Mouse (Mus musculus) stomach, postnatal 0 days (tissue): Measurements from ENCODE around the gene Sel1l3. TPM values are rescaled to one million over a fixed set of nuclear protein-coding genes. Genes with fewer than 3 reads are reported as not detected.

Experiments
- ATAC-seq: fragments of 200-750 bp; cut with Nextera tagmentation; 2 replicates; pipeline ENCODE4 v1.8.0; 2017; ENCODE audit not compliant: low FRiP score, low TSS enrichment
- DNase-seq: peaks from one replicate; pipeline ENCODE4 v3.0.0-alpha.2; 2016; ENCODE audit warnings: low spot score
- H3K27ac ChIP-seq: fragments of 300-500 bp; sonication (generic); replicated peaks from 2 replicates; pipeline ENCODE4 v1.5.1; 2014; ENCODE audit warnings: mild to moderate bottlenecking, control low read depth
- H3K27me3 ChIP-seq: fragments of 300-500 bp; sonication (generic); 2 replicates; pipeline ENCODE4 v1.6.1; 2014; ENCODE audit warnings: low read length; ENCODE audit not compliant: control insufficient read depth, insufficient read depth
- H3K36me3 ChIP-seq: fragments of 300-500 bp; sonication (generic); 2 replicates; pipeline ENCODE4 v1.6.1; 2014; ENCODE audit warnings: low read length, mixed read lengths; ENCODE audit not compliant: control insufficient read depth, insufficient read depth
- H3K4me1 ChIP-seq: fragments of 300-500 bp; sonication (generic); replicated peaks from 2 replicates; pipeline ENCODE4 v1.6.1; 2014; ENCODE audit warnings: antibody characterized with exemption; ENCODE audit not compliant: control insufficient read depth, insufficient read depth
- H3K4me2 ChIP-seq: fragments of 300-500 bp; sonication (generic); replicated peaks from 2 replicates; pipeline ENCODE4 v1.6.1; 2014; ENCODE audit warnings: low read depth, mild to moderate bottlenecking, control low read depth, moderate library complexity
- H3K4me3 ChIP-seq: fragments of 300-500 bp; sonication (generic); 2 replicates; pipeline ENCODE4 v1.5.1; 2014; ENCODE audit warnings: low read depth, low read length, control low read depth
- H3K9ac ChIP-seq: fragments of 300-500 bp; sonication (generic); 2 replicates; pipeline ENCODE4 v1.6.1; 2014; ENCODE audit warnings: mild to moderate bottlenecking, low read length, control low read depth, mixed read lengths
- H3K9me3 ChIP-seq: fragments of 300-500 bp; sonication (generic); 2 replicates; pipeline ENCODE4 v1.6.1; 2016; ENCODE audit warnings: low read length; ENCODE audit not compliant: control insufficient read depth
- CTCF ChIP-seq: IDR thresholded peaks from 2 replicates; pipeline ENCODE4 v1.5.1; 2016; ENCODE audit warnings: antibody characterized with exemption, low read depth, mild to moderate bottlenecking, moderate library complexity
- EP300 ChIP-seq: optimal IDR thresholded peaks from 2 replicates; pipeline ENCODE3; 2016; ENCODE audit warnings: antibody characterized with exemption
- WGBS: fragments of 180-500 bp; shearing (Covaris S2); extraction: QIAGEN DNeasy Blood & Tissue Kit; methylation state at CpG from one replicate; pipeline ENCODE4 v1.1.7; 2014; 5-methylcytosine and 5-hydroxymethylcytosine counted together
- polyA plus RNA-seq: library from polyadenylated mRNA; unstranded; fragments of >200 nt; fragmentation: Nextera tagmentation; extraction: Ambion mirVana; gene quantifications from 2 replicates; pipeline ENCODE4 v1.2.1, GENCODE M21; 2015

The Sel1l3 gene
- polyA plus RNA-seq: 10.0 and 11.3 TPM in 2 replicates

GRCm38 (mm10) chr5:53213711-53214352 is at the start of gene Sel1l3:
Sel1l3 (minus strand) TSS chr5:53213927.
- Histone ChIP-seq H3K27me3 (0 out of 2 replicates have a peak, but pooled peaks cover 3% of the 10 kb centered on the region), H3K4me2 (peak within 1 kb of the TSS; percentile 99), H3K9ac (peak within 1 kb of the TSS; percentile 73), H3K9me3 (no peaks in the 10 kb centered on the region), H3K27ac (peak within 1 kb of the TSS; percentile 90), H3K4me3 (peak within 1 kb of the TSS; percentile 58), H3K36me3 (no peaks in the 10 kb centered on the region), H3K4me1 (no peaks in the 10 kb centered on the region)
- TF ChIP-seq CTCF: no peak
- no peak for TF ChIP-seq EP300
- ATAC-seq (peak; percentile 48), DNase-seq (peak; percentile 72)
- WGBS: 7% methylated on average over 24 of the region's 29 CpGs

DNA sequence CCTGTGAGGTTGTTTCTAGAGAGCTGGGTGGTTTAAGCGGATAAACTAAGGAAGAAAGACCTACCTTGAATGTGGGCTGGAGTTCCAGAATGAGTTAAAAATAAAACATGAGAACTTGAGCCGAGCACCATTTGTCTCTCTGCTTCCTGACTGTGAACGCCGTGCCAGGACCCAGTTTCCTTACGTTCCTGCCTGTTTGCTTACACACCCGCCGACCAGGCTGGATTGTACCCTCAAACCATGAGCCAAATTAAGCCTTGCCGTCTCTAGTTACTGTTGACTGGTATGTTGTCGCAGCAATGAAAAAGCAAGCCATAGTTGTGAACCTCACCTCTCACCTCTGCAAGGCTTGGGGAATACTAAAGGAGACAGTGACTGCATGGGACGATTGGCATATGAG is 48.3 kb upstream of the Sel1l3 start:
- 66% methylated on average over 10 of the region's 10 CpGs for WGBS
- TF ChIP-seq EP300 (no peak), CTCF (no peak)
- Histone ChIP-seq H3K27ac (no peak overlapping the region), H3K4me1 (no peaks in the 10 kb centered on the region), H3K4me2 (no peak overlapping the region), H3K27me3 (no peaks in the 10 kb centered on the region), H3K9me3 (no peaks in the 10 kb centered on the region), H3K36me3 (no peaks in the 10 kb centered on the region), H3K9ac (no peak overlapping the region), H3K4me3 (no peak overlapping the region)
- DNase-seq (no peak), ATAC-seq (no peak)

GRCm38 (mm10) chr5:53259894-53260293 is 46.2 kb upstream of the Sel1l3 start:
- Histone ChIP-seq H3K4me3 (no peak overlapping the region), H3K27ac (no peak overlapping the region), H3K4me1 (no peaks in the 10 kb centered on the region), H3K4me2 (no peak overlapping the region), H3K36me3 (no peaks in the 10 kb centered on the region), H3K9ac (no peak overlapping the region), H3K9me3 (no peaks in the 10 kb centered on the region), H3K27me3 (no peaks in the 10 kb centered on the region)
- TF ChIP-seq EP300 (no peak), CTCF (no peak)
- WGBS: 55% methylated on average over 5 of the region's 5 CpGs
- no peak for ATAC-seq
- no peak for DNase-seq

DNA sequence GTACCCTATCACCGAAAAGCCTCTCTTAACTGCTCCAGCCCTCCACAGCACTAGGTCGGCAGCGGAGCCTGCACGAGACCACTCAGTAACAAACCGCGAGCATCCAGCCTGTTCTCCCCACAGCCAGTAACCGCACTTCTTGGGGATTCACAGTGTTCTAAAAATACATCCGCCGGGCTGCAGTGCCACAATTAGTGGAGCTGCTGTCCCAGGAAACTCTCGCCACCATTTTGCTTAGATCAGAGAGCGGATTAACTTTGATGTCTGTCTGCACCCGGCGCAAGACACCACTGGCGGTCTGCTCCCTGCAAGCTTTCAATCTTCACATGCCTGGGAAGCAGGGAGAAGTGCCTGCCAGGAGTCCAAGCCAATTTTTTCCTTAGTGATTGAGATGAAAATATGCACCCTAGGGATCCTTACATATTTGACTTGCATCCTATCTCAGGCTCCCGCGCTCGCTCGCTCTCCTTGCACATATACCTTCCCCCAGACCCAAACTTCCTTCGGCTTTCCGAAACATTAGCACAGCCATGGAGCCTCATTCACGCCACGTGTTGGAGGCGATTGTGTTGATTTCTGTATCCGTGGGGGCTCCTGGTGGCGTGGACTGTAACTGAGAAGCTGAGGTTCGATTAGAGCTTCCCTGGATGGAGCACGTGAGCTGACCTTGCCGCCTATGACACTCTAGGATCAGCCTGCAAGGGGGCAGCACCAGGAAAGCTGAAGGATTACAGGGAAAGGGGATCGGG is 44.5 kb upstream of the Sel1l3 start:
- TF ChIP-seq EP300 (no peak), CTCF (peak; percentile 36; the same call in 1 of the 2 replicates)
- peak; percentile 26 for DNase-seq
- Histone ChIP-seq H3K4me1 (no peaks in the 10 kb centered on the region), H3K9ac (peak overlapping the region; percentile 38; the same call in 1 of the 2 replicates), H3K27me3 (no peaks in the 10 kb centered on the region; the same call in 1 of the 2 replicates), H3K4me2 (peak overlapping the region; percentile 60), H3K4me3 (peak overlapping the region; percentile 29), H3K27ac (no peak overlapping the region), H3K36me3 (no peaks in the 10 kb centered on the region), H3K9me3 (no peaks in the 10 kb centered on the region)
- 4% methylated on average over 29 of the region's 29 CpGs for WGBS
- ATAC-seq: 0 out of 2 replicates have a peak, but pooled peaks have one; percentile 28

- no peak overlapping the region for H3K4me2 ChIP-seq
- DNase-seq (no peak), ATAC-seq (no peak)
- no peaks in the 10 kb centered on the region for H3K36me3 ChIP-seq
- no peaks in the 10 kb centered on the region; the same call in 1 of the 2 replicates for H3K27me3 ChIP-seq
- H3K27ac ChIP-seq: no peak overlapping the region
- 60% methylated on average over 3 of the region's 3 CpGs for WGBS
- H3K4me3 ChIP-seq: no peak overlapping the region
- no peaks in the 10 kb centered on the region for H3K4me1 ChIP-seq
- TF ChIP-seq EP300: no peak
- TF ChIP-seq CTCF: no peak
- H3K9me3 ChIP-seq: no peaks in the 10 kb centered on the region
- no peak overlapping the region for H3K9ac ChIP-seq
Observed at GRCm38 (mm10) chr5:53254821-53255220, 41.1 kb upstream of the Sel1l3 start.

GRCm38 (mm10) chr5:53254154-53254553 is 40.4 kb upstream of the Sel1l3 start:
- Histone ChIP-seq H3K27me3 (no peaks in the 10 kb centered on the region; the same call in 1 of the 2 replicates), H3K9me3 (no peaks in the 10 kb centered on the region), H3K27ac (no peak overlapping the region), H3K4me1 (no peaks in the 10 kb centered on the region), H3K4me2 (no peak overlapping the region), H3K9ac (no peak overlapping the region), H3K36me3 (no peaks in the 10 kb centered on the region), H3K4me3 (no peak overlapping the region)
- DNase-seq: no peak
- ATAC-seq: no peak
- WGBS: 85% methylated on average over 5 of the region's 5 CpGs
- TF ChIP-seq EP300 (no peak), CTCF (no peak)
